Mouse (Mus musculus): Measurements from ENCODE around the gene Tshz2.

DNA sequence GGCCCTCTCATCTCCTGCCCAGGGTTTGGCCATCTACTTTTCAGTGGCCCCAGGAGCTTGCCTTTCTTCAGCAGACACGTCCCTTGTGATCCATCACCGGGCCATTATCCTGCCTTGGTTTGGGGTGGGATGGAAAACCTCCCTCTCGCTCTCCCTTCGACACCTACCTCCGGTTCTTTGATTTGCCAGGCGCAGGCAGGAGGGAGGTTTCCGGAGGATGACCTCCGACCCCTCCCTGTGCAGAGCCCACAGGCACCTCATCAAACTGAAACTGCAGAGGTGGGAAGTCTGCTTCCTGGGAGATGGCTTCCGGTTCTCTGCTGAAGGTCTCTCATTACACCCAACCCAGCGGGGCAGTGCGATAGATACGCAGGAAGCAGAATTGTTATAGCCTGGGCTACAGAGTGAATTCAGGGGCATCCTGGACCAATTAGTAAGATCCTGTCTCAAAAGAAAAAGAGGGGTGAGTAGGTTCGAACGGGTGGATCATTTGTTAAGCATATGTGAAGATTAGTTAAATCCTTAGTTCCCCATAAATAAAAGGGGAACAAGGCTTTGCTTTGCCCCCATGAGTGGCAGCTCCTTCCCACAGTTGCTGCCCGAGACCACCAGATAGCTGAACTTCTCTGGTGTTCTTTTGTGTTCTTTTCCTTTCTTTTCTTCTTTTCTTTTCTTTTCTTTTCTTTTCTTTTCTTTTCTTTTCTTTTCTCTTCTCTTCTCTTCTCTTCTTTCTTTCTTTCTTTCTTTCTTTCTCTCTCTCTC is 70.1 kb downstream of the Tshz2 start:
- TF ChIP-seq CTCF (IDR thresholded peaks at IDR 0.05; ENCODE audit: borderline replicate concordance, extremely low read depth, insufficient read depth, insufficient read length) (no peak), POLR2A (IDR thresholded peaks at IDR 0.05; ENCODE audit: borderline replicate concordance, extremely low read depth, insufficient read depth, insufficient read length, poor library complexity, severe bottlenecking) (no peak)
